Mouse (Mus musculus): ENCODE results near the gene Dnah12. TPM values are rescaled to one million over a fixed set of nuclear protein-coding genes. Genes with fewer than 3 reads are reported as not detected.
A peak's percentile ranks its signal among the peaks of the same experiment; 100 is the strongest.

Gene Dnah12
- polyA plus RNA-seq, 1 experiment, result not detected

GRCm38 (mm10) chr14:26878756-26879155 is 185.7 kb downstream of the Dnah12 start:
- 25% methylated on average over 4 of the region's 4 CpGs for WGBS
- TF ChIP-seq CTCF (IDR thresholded peaks at IDR 0.05; ENCODE audit: extremely low read depth, insufficient read length, insufficient replicate concordance, low read depth, low read length) (no peak), POLR2A (IDR thresholded peaks at IDR 0.05; ENCODE audit: low read depth, low read length) (no peak)
- no peak overlapping the region for H3K4me3 ChIP-seq (ENCODE audit: low read depth, low read length)
- H3K36me3 ChIP-seq (ENCODE audit: control insufficient read depth, insufficient read depth, low read length), result no peaks in the 10 kb centered on the region
- H3K27ac ChIP-seq (ENCODE audit: insufficient read depth, low read depth, low read length), result 0 out of 2 replicates have a peak overlapping the region, but pooled peaks have one; percentile 14
- H3K27me3 ChIP-seq (ENCODE audit: control insufficient read depth, insufficient read depth, low read length), result no peaks in the 10 kb centered on the region
- H3K4me1 ChIP-seq (ENCODE audit: control insufficient read depth, insufficient read depth, insufficient read length, low read length), result peaks cover 4% of the 10 kb centered on the region; the same call in 1 of the 2 replicates

GRCm38 (mm10) chr14:26879976-26880375 is 186.9 kb downstream of the Dnah12 start:
- H3K27me3 ChIP-seq (ENCODE audit: control insufficient read depth, insufficient read depth, low read length), result no peaks in the 10 kb centered on the region
- H3K36me3 ChIP-seq (ENCODE audit: control insufficient read depth, insufficient read depth, low read length), result no peaks in the 10 kb centered on the region
- H3K4me1 ChIP-seq (ENCODE audit: control insufficient read depth, insufficient read depth, insufficient read length, low read length), result peaks cover 4% of the 10 kb centered on the region; the same call in 1 of the 2 replicates
- H3K4me3 ChIP-seq (ENCODE audit: low read depth, low read length), result no peak overlapping the region
- WGBS, result 75% methylated on average over 2 of the region's 2 CpGs
- H3K27ac ChIP-seq (ENCODE audit: insufficient read depth, low read depth, low read length), result no peak overlapping the region
- TF ChIP-seq CTCF (IDR thresholded peaks at IDR 0.05; ENCODE audit: extremely low read depth, insufficient read length, insufficient replicate concordance, low read depth, low read length) (no peak), POLR2A (IDR thresholded peaks at IDR 0.05; ENCODE audit: low read depth, low read length) (no peak)

DNA sequence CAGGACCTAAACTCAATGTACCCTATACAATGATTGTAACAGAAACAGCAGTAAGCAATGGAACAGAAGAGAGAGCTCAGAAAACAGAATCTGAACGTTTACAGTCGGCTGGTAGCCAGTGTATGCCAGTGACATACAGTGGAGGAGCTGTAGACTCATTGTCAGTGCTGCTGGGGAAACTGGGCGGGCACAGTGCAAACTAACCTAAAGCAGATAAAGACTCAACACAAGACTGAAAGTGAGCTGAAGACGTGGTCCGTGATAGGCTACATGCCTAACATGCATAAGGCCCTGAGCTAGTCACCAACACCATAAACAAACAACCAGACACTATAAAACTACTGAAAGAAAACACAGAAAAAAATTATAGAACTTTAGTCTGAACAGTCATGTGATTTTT is 188.6 kb downstream of the Dnah12 start:
- TF ChIP-seq CTCF (IDR thresholded peaks at IDR 0.05; ENCODE audit: extremely low read depth, insufficient read length, insufficient replicate concordance, low read depth, low read length), result no peak
- TF ChIP-seq POLR2A (IDR thresholded peaks at IDR 0.05; ENCODE audit: low read depth, low read length), result no peak
- Histone ChIP-seq H3K4me3 (ENCODE audit: low read depth, low read length) (no peak overlapping the region), H3K27me3 (ENCODE audit: control insufficient read depth, insufficient read depth, low read length) (no peaks in the 10 kb centered on the region), H3K27ac (ENCODE audit: insufficient read depth, low read depth, low read length) (no peak overlapping the region), H3K36me3 (ENCODE audit: control insufficient read depth, insufficient read depth, low read length) (no peaks in the 10 kb centered on the region), H3K4me1 (ENCODE audit: control insufficient read depth, insufficient read depth, insufficient read length, low read length) (peaks cover 6% of the 10 kb centered on the region; the same call in 1 of the 2 replicates)
- 50% methylated on average over 5 of the region's 5 CpGs for WGBS

GRCm38 (mm10) chr14:26887244-26887643 is 194.2 kb downstream of the Dnah12 start:
- Histone ChIP-seq H3K4me1 (ENCODE audit: control insufficient read depth, insufficient read depth, insufficient read length, low read length) (peaks cover 6% of the 10 kb centered on the region; the same call in 1 of the 2 replicates), H3K27ac (ENCODE audit: insufficient read depth, low read depth, low read length) (no peak overlapping the region), H3K27me3 (ENCODE audit: control insufficient read depth, insufficient read depth, low read length) (no peaks in the 10 kb centered on the region), H3K4me3 (ENCODE audit: low read depth, low read length) (no peak overlapping the region), H3K36me3 (ENCODE audit: control insufficient read depth, insufficient read depth, low read length) (no peaks in the 10 kb centered on the region)
- TF ChIP-seq POLR2A (IDR thresholded peaks at IDR 0.05; ENCODE audit: low read depth, low read length) (no peak), CTCF (IDR thresholded peaks at IDR 0.05; ENCODE audit: extremely low read depth, insufficient read length, insufficient replicate concordance, low read depth, low read length) (no peak)
- WGBS, result 30% methylated on average over 3 of the region's 3 CpGs

DNA sequence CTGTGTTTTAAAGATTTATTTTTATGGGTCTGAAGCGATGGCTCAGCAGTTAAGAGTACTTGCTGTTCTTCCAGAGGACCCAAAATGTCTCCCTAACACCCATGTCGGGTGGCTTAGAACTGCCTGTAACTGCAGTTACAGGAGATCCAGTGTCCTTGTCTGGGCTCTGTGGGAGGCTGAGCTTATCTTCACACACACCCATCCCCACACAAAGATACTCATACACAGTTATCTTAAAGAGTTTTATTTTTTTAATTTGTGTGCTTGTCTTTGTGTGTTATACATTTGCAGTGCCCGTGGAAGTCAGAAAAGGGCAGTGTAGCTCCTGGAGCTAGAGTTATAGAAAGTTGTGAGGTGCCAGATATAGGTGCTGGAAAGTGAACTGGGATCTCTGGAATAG is 197.7 kb downstream of the Dnah12 start:
- Histone ChIP-seq H3K36me3 (ENCODE audit: control insufficient read depth, insufficient read depth, low read length) (no peaks in the 10 kb centered on the region), H3K4me3 (ENCODE audit: low read depth, low read length) (no peak overlapping the region), H3K4me1 (ENCODE audit: control insufficient read depth, insufficient read depth, insufficient read length, low read length) (peaks cover 6% of the 10 kb centered on the region; the same call in 1 of the 2 replicates), H3K27ac (ENCODE audit: insufficient read depth, low read depth, low read length) (no peak overlapping the region), H3K27me3 (ENCODE audit: control insufficient read depth, insufficient read depth, low read length) (no peaks in the 10 kb centered on the region)
- 80% methylated on average over 3 of the region's 3 CpGs for WGBS
- no peak for TF ChIP-seq POLR2A (IDR thresholded peaks at IDR 0.05; ENCODE audit: low read depth, low read length)
- TF ChIP-seq CTCF (IDR thresholded peaks at IDR 0.05; ENCODE audit: extremely low read depth, insufficient read length, insufficient replicate concordance, low read depth, low read length), result no peak

DNA sequence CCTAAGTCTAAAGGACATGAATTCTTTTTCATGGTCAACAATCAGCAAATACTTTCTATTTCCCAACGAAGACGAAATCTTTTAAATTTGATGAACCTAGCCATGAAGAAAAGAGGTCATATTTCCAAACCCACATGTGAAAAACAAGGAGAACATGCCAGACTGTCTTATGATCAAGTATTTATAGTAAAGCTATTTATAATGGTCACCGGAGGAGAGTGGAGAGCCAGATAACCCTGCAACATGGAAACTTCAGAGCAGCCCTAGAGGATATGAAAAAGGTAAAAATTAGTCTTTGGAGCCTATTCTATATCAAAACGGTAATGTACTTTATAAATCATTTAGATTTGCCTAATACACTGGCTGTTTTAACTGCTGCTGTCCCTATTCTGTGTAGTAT is 201.3 kb downstream of the Dnah12 start, which contains the start of gene Asb14:
Gene Asb14, plus strand, starts transcription at position 166 of the 400 bp plus-strand sequence.
- Histone ChIP-seq H3K27me3 (ENCODE audit: control insufficient read depth, insufficient read depth, low read length) (no peaks in the 10 kb centered on the region), H3K27ac (ENCODE audit: insufficient read depth, low read depth, low read length) (no peak within 1 kb of the TSS), H3K4me3 (ENCODE audit: low read depth, low read length) (no peak within 1 kb of the TSS), H3K36me3 (ENCODE audit: control insufficient read depth, insufficient read depth, low read length) (no peaks in the 10 kb centered on the region), H3K4me1 (ENCODE audit: control insufficient read depth, insufficient read depth, insufficient read length, low read length) (no peaks in the 10 kb centered on the region)
- WGBS, result 92% methylated on average over 4 of the region's 4 CpGs
- TF ChIP-seq CTCF (IDR thresholded peaks at IDR 0.05; ENCODE audit: extremely low read depth, insufficient read length, insufficient replicate concordance, low read depth, low read length) (no peak), POLR2A (IDR thresholded peaks at IDR 0.05; ENCODE audit: low read depth, low read length) (no peak)

DNA sequence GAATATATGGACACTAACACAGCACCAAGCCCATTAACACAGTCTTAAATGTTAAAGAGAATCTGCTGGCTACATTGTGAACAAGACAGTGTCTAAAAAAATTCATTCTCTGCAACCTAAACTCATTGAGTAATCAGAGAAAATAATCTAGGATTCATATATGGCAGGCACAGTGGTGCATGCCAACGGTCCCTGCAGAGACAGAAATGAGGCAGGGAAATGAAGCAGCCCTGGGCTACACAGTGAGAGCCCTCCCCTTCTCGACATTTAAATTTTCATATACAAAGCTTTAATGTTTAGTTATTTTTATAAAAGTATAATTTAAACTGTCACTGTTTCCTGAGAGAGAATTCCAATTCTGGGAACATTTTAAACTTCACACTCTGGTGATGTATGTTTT is 206.4 kb downstream of the Dnah12 start:
- Histone ChIP-seq H3K36me3 (ENCODE audit: control insufficient read depth, insufficient read depth, low read length) (no peaks in the 10 kb centered on the region), H3K4me3 (ENCODE audit: low read depth, low read length) (no peak overlapping the region), H3K4me1 (ENCODE audit: control insufficient read depth, insufficient read depth, insufficient read length, low read length) (no peaks in the 10 kb centered on the region), H3K27me3 (ENCODE audit: control insufficient read depth, insufficient read depth, low read length) (no peaks in the 10 kb centered on the region), H3K27ac (ENCODE audit: insufficient read depth, low read depth, low read length) (no peak overlapping the region)
- TF ChIP-seq POLR2A (IDR thresholded peaks at IDR 0.05; ENCODE audit: low read depth, low read length) (no peak), CTCF (IDR thresholded peaks at IDR 0.05; ENCODE audit: extremely low read depth, insufficient read length, insufficient replicate concordance, low read depth, low read length) (no peak)
- WGBS, result 76% methylated on average over 2 of the region's 2 CpGs

Data from small intestine, adult 2 months (tissue).